Comparison of ENCODE assay signal across 25 mouse cellular contexts in the genomic region with DNA sequence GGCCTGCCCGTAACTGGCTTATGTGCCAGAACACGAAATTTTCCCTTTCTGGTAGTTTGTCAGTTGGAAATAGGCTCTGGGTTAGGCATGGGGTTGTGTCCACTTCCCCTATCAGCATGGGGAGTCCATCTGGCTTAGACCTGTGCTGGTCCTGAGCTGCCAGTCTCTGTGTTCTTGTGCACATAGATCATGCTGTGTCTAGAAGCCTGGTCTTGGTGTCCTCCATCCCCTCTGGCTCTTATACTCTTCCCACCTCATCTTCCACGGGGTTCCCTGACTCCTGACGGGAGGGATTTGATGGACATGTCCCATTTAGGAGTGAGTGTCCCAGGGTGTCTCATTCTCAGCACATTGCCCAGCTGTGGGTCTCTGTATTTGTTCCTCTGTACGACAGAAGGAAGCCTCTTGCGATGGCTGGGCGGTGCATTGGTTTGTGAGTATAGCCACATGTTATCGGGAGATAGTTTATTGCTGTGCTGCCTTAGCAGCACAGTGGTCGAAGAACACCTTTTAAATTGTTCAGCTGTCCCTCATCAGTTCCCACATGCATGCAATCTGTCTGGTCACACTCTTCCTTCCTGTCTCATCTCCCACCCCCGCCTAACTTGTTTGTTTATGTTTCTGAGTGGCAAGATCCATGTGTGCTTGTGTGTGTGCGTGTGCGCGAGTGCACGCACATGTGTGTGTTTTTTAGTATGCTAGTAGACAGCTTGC.
A peak's percentile ranks its signal among the peaks of the same experiment; 100 is the strongest.
DNase-seq lines count a peak whose midpoint lies in the region; ATAC-seq lines count a peak whose summit lies in the region.
"Had no signal": no experiment of that assay in that cellular context is flagged by ENCODE, and none has a peak within 500 bp of the region (broad histone marks: within the 10 kb centered on the region; RNA-seq: fewer than 3 reads in every experiment).

No protein-coding gene starts in this region.

- H3K9me3 ChIP-seq in lung, embryonic 15.5 days, result no peaks in the 10 kb centered on the region
- H3K9me3 ChIP-seq: embryonic facial prominence, embryonic 12.5 days; embryonic facial prominence, embryonic 15.5 days; heart, embryonic 10.5 days; heart, embryonic 13.5 days had no signal

- H3K27ac ChIP-seq in lung, embryonic 15.5 days, result peak overlapping the region; percentile 24; the same call in 1 of the 2 replicates
- H3K27ac ChIP-seq: embryonic facial prominence, embryonic 12.5 days; embryonic facial prominence, embryonic 15.5 days; gastrocnemius, adult 2 months; heart, embryonic 10.5 days; heart, embryonic 13.5 days; hindbrain, embryonic 14.5 days had no signal

- no peaks in the 10 kb centered on the region for H3K27me3 ChIP-seq in lung, embryonic 15.5 days
- H3K27me3 ChIP-seq: embryonic facial prominence, embryonic 12.5 days; embryonic facial prominence, embryonic 15.5 days; heart, embryonic 13.5 days had no signal

- ATAC-seq in lung, embryonic 15.5 days (ENCODE audit: borderline replicate concordance, extremely low read depth, low FRiP score, low TSS enrichment), result peak; percentile 74
- ATAC-seq: activated CD4-positive, CD25-positive, alpha-beta regulatory T cell, adult 4 months; forebrain, embryonic 14.5 days; forebrain, postnatal 0 days had no signal

- no peak overlapping the region for H3K4me3 ChIP-seq in lung, embryonic 15.5 days
- H3K4me3 ChIP-seq: embryonic facial prominence, embryonic 12.5 days; embryonic facial prominence, embryonic 15.5 days; gastrocnemius, adult 2 months; heart, embryonic 10.5 days; heart, embryonic 13.5 days had no signal

- H3K4me2 ChIP-seq in lung, embryonic 15.5 days, result no peak overlapping the region
- H3K4me2 ChIP-seq: embryonic facial prominence, embryonic 12.5 days; embryonic facial prominence, embryonic 15.5 days; heart, embryonic 13.5 days; hindbrain, embryonic 14.5 days had no signal

- no peaks in the 10 kb centered on the region for H3K36me3 ChIP-seq in lung, embryonic 15.5 days
- H3K36me3 ChIP-seq: embryonic facial prominence, embryonic 12.5 days; embryonic facial prominence, embryonic 15.5 days; heart, embryonic 10.5 days; heart, embryonic 13.5 days had no signal

- H3K9ac ChIP-seq in lung, embryonic 15.5 days, result no peak overlapping the region
- H3K9ac ChIP-seq: embryonic facial prominence, embryonic 12.5 days; embryonic facial prominence, embryonic 15.5 days; forebrain, postnatal 0 days; heart, embryonic 13.5 days; hindbrain, embryonic 14.5 days had no signal

- peaks cover 8% of the 10 kb centered on the region for H3K4me1 ChIP-seq in lung, embryonic 15.5 days
- H3K4me1 ChIP-seq: embryonic facial prominence, embryonic 12.5 days; embryonic facial prominence, embryonic 15.5 days; heart, embryonic 10.5 days; heart, embryonic 13.5 days had no signal

- peak; percentile 68 for DNase-seq in heart, adult 11 months
- no peak for DNase-seq in heart, adult 8-10 months (ENCODE audit: low spot score)
- no peak for DNase-seq in lung, postnatal 14 days
- peak; percentile 12 for DNase-seq in brain, adult 2 months (ENCODE audit: low read depth, low spot score)
- DNase-seq in skeletal muscle tissue, adult 2 months (ENCODE audit: low read depth, low spot score), result peak; percentile 9
- no peak for DNase-seq in left cerebral cortex, adult 8-10 months (ENCODE audit: low spot score in 2 of 2)
- DNase-seq: adrenal gland, adult 8-10 months; adrenal gland, postnatal 25 days; cerebellum, adult 11 months; cerebellum, adult 9-11 months; cerebellum, postnatal 25 days; forebrain, postnatal 0 days; gastrocnemius, adult 2 months; gastrocnemius, postnatal 14 days; heart, adult 18-20 months; heart, postnatal 14 days; heart, postnatal 4 days had no signal

- 39% methylated on average over 14 of the region's 14 CpGs for WGBS in lung, embryonic 15.5 days

Comparison
In these comparisons a context has a peak if more than half of its experiments do, and no peak if none do; other contexts are left out.
1. DNase-seq: peak in heart, adult 11 months (single experiment), brain, adult 2 months (single experiment) and skeletal muscle tissue, adult 2 months (single experiment); none in heart, adult 8-10 months (single experiment), lung, postnatal 14 days (single experiment) and left cerebral cortex, adult 8-10 months (0 of 2).